Mouse (Mus musculus) embryonic fibroblast, embryonic 13.5 days (primary cell): Measurements from ENCODE around the gene H2afy.

Experiments used
- CTCF ChIP-seq: IDR thresholded peaks from 2 replicates; pipeline ENCODE4 v1.5.1; 2011; ENCODE audit warnings: mild to moderate bottlenecking, control low read depth, low read length, moderate library complexity, borderline replicate concordance; ENCODE audit not compliant: insufficient read depth
- POLR2A ChIP-seq: IDR thresholded peaks from 2 replicates; pipeline ENCODE4 v1.6.1; 2011; ENCODE audit warnings: low read depth, mild to moderate bottlenecking, control low read depth, low read length, moderate library complexity

- TF ChIP-seq POLR2A (no peak), CTCF (no peak)
Measured at GRCm38 (mm10) chr13:56026026-56026425, 110.1 kb downstream of the H2afy start.
